Mouse (Mus musculus) right cerebral cortex, postnatal 36 days (tissue): Measurements from ENCODE around the gene Mfsd4a.

ENCODE experiments used
- DNase-seq, 2 experiments: peaks; one replicate each; pipeline ENCODE4 v3.0.0; 2022; ENCODE audit warnings: low spot score in 2 of 2, mixed read lengths in 1 of 2

Gene Mfsd4a

DNA sequence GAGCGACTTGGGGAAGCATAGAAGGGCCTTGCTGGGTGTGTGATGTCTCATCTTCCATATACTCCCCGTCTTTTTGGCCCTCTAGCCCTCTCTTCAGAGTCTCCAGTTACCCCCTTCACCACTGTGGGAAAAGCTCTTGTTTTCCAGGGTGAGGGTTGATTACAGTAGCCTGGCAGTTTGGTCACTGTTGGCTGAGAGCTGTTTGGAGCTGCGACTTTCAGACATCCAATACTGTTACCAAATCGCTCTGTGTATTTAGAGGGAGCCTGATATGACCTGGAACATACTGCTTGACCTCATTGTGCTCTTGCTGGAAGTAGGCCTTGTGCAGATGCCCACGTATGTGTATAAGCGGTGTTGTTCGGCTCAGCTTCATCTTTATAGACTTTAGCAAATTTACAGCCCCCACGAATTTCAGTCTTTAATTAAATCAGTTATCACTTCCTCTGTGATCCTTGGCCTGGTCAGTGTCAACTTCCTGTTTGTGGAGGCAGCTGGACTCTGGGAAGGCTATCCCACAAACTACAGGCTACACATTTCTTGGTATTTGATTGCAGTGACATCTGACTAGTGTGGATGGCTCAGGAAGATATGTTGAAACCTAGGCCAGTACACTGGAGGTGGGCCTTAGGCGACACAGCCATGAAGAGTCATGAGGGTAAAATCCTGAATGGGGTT is 77.6 kb downstream of the Mfsd4a start:
- DNase-seq: no peak

DNA sequence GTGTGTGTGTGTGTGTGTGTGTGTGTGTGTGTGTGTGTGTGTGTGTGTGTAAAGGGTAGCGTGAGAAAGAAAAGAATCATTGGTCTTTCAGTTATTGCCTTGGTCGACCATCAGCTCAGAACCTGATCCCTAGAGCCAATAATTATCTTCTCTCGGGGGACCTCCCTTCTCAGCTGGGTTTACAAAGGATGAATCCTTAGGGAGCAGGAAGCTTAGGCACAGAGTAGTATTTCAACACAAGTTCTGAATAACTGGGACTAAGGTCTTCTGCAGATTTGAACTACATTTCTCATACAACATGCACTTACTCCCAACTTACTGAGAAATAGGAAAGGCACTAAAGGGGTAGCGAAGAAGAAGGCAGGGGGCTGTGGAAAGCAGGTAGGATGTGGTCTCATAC is 78.4 kb downstream of the Mfsd4a start:
- DNase-seq: no peak

DNA sequence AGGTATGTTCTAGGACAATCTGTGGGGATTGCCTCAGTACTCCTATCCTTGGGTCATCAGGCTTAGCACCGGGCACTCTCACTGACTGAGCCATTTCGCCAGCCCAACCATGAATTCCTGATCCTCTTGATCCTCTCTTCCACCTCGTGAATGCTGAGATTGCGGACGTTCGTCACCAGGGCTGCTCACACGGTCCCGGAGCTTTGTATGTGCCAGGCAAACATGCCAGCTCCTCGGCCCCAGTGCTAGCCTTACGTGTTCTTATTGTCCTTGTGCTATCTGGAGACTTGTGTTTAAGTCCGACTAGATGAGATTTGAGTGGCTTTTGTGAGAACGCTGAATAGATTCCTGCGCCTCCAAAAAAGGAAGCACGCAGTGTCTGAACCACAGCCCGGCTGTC is 80.4 kb downstream of the Mfsd4a start:
- no peak for DNase-seq

DNA sequence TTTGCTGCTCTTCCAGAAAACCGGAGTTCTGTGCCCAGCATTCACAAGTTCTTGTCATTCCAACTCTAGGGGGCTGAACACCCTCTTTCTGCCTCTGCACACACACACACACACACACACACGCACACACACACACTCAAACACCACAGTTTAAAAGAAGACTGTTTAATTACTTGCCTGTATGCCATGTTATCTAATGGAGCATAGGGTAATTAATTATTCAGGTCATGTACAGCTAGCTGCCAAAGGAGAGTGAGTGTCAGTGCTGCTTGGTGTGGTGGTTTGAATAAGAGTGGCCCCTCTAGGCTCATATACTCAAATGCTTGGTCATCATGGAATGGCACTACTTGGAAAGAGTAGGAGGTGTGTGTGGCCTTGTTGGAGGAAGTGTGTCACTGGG is 84.1 kb downstream of the Mfsd4a start:
- no peak for DNase-seq

DNA sequence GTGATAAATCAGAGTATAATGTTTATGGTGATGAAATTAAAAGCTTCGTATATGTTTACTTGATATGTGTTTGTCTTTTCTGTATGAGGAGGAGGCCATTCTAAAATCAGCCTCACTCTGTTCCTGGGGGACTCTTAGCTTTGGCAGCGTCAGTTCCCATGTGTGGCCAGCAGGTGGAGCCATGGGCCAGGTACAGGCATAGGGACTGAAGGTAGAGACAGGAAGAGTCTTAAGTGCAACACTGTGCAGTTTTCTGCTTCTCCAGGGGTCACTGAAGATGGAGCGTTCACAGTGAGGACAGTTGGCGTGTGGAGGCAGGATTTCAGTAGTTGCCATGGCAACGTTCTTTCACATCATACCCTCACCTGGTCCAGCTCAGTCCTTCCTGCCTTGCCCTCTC is 85.0 kb downstream of the Mfsd4a start:
- peak; percentile 34 to 61 for DNase-seq

DNA sequence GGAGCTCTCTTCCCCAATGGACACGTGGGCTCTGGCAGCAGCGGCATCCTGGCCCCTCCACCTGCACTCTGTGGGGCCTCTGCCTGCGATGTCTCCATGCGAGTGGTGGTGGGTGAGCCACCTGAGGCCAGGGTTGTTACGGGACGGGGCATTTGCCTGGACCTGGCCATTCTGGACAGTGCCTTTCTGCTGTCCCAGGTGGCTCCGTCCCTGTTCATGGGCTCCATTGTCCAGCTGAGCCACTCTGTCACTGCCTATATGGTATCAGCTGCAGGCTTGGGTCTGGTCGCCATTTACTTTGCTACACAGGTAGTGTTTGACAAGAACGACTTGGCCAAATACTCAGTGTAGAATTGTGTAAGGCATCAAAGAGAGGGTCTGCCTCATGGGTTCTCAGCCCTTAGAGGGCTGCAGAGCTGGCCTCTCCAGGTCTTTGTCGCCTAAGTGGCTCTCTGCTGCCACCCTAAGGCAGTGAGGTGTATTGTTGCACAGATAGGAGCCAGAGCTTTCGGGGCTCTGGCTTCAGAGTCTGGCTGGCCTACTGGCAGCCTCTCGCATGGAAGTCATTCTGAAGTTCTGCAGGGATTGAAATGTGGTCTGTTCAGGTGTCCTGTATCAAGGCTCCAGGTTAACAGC is 86.4 kb downstream of the Mfsd4a start:
- DNase-seq: peak; percentile 42 to 45

DNA sequence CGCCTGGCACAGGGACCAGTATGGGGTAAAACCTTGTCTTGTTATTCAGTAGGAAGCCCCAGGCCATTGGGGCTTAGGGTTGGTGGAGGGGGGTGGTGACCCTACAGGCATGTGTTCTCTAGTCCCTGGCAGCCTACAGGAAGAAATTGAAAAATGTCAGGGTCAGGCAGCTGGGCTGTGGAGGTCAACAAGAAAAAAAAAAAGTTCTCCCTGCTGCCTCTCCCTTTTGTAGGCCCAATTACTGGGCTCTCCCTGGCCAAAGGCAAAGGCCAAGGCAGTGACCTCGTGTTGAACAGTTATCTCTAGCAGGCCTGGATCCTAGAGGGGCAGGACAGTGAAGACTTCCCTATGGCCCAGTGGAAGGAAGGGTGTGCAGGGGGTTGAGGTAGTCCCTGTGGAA is 87.4 kb downstream of the Mfsd4a start:
- DNase-seq: no peak

DNA sequence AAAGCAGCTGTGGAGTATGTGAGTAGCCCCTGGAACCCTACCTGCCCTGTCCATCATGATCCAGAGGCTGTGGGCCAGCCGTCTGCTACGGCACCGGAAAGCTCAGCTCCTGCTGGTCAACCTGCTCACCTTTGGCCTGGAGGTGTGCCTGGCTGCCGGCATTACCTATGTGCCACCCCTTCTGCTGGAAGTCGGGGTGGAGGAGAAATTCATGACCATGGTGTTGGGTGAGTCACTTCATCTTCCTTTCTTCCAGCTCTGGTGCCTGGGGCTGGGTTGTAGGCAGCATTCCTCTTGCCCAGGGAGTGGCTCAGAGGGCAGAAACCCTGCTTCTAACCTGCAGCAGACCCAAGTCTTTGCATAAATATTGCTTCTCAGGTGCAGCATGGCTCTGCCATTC is 91.0 kb downstream of the Mfsd4a start:
- DNase-seq: no peak

DNA sequence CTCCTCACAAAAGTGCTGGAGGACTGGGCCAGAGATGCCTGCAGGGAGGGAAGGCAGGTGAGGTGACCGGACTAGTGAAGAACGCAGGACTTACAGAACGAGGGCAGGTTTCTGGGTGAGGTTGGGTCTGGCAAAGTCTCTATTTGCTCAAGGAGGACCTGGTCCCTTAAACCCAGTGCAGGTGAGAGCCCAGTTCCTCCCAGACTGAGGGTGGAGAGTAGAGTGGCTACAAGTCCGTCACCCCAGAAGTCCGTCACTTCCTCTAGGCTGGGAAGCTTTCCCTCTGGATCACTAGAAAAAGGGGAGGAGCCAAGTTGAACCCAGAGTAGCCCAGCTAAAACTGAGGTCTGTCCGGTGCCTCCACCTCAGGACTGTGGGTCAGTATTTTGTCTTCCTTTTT is 93.9 kb downstream of the Mfsd4a start:
- no peak for DNase-seq
